Mouse (Mus musculus) liver, embryonic 13.5 days (tissue): ENCODE data around the gene Trp73. TPM values are rescaled to one million over a fixed set of nuclear protein-coding genes. Genes with fewer than 3 reads are reported as not detected.

Source experiments
- ATAC-seq: fragments of 200-750 bp; cut with Nextera tagmentation; 2 replicates; pipeline ENCODE4 v1.8.0; 2017; ENCODE audit warnings: low read depth, mild to moderate bottlenecking, moderate number of reproducible peaks, moderate library complexity
- DNase-seq: peaks from one replicate; pipeline ENCODE4 v3.0.0; 2022
- H3K27ac ChIP-seq: fragments of 300-500 bp; sonication (generic); 2 replicates; pipeline ENCODE4 v1.5.1; 2015; ENCODE audit warnings: moderate library complexity, mild to moderate bottlenecking, inconsistent platforms
- H3K27me3 ChIP-seq: fragments of 300-500 bp; sonication (generic); 2 replicates; pipeline ENCODE4 v1.6.1; 2015; ENCODE audit warnings: mild to moderate bottlenecking, inconsistent platforms
- H3K36me3 ChIP-seq: fragments of 300-500 bp; sonication (generic); 2 replicates; pipeline ENCODE4 v1.6.1; 2015; ENCODE audit warnings: mild to moderate bottlenecking, inconsistent platforms
- H3K4me1 ChIP-seq: fragments of 300-500 bp; sonication (generic); replicated peaks from 2 replicates; pipeline ENCODE4 v1.6.1; 2015; ENCODE audit warnings: inconsistent platforms
- H3K4me2 ChIP-seq: fragments of 300-500 bp; sonication (generic); 2 replicates; pipeline ENCODE4 v1.6.1; 2015; ENCODE audit warnings: inconsistent platforms, mild to moderate bottlenecking, moderate library complexity
- H3K4me3 ChIP-seq: fragments of 300-500 bp; sonication (generic); replicated peaks from 2 replicates; pipeline ENCODE4 v1.5.1; 2015; ENCODE audit warnings: mild to moderate bottlenecking, inconsistent platforms
- H3K9ac ChIP-seq: fragments of 300-500 bp; sonication (generic); 2 replicates; pipeline ENCODE4 v1.6.1; 2015; ENCODE audit warnings: mild to moderate bottlenecking, inconsistent platforms
- H3K9me3 ChIP-seq: fragments of 300-500 bp; sonication (generic); replicated peaks from 2 replicates; pipeline ENCODE4 v1.6.1; 2016; ENCODE audit warnings: inconsistent platforms
- WGBS: fragments of 180-500 bp; shearing (Covaris S2); methylation state at CpG from one replicate; pipeline ENCODE4 v1.1.7; 2015; ENCODE audit not compliant: insufficient replicate concordance; 5-methylcytosine and 5-hydroxymethylcytosine counted together
- polyA plus RNA-seq: library from polyadenylated mRNA; unstranded; fragments of >200 nt; fragmentation: Nextera tagmentation; extraction: Ambion mirVana; gene quantifications from 2 replicates; pipeline ENCODE4 v1.2.1, GENCODE M21; 2015

Gene Trp73
- 0.17 TPM in 1 of 2 replicates, not detected in the other for polyA plus RNA-seq

GRCm38 (mm10) chr4:154140182-154140212, at the start of gene Trp73:
TSS of gene Trp73 (minus strand) at chr4:154140208.
- H3K4me3 ChIP-seq: peak within 1 kb of the TSS; percentile 86
- H3K9ac ChIP-seq: 0 out of 2 replicates have a peak within 1 kb of the TSS, but pooled peaks have one; percentile 29
- WGBS: 0% methylated on average over 4 of the region's 4 CpGs
- H3K4me1 ChIP-seq: peaks cover 46% of the 10 kb centered on the region
- peaks cover 71% of the 10 kb centered on the region for H3K27me3 ChIP-seq
- no peak for DNase-seq
- H3K4me2 ChIP-seq: peak within 1 kb of the TSS; percentile 96
- H3K27ac ChIP-seq: no peak within 1 kb of the TSS
- no peaks in the 10 kb centered on the region for H3K9me3 ChIP-seq
- ATAC-seq: no peak
- no peaks in the 10 kb centered on the region for H3K36me3 ChIP-seq

- no peaks in the 10 kb centered on the region for H3K36me3 ChIP-seq
- ATAC-seq (no peak), DNase-seq (no peak)
- no peak overlapping the region for H3K4me3 ChIP-seq
- 22% methylated on average over 8 of the region's 8 CpGs for WGBS
- no peak overlapping the region for H3K27ac ChIP-seq
- no peaks in the 10 kb centered on the region for H3K9me3 ChIP-seq
- no peaks in the 10 kb centered on the region for H3K27me3 ChIP-seq
- H3K9ac ChIP-seq: no peak overlapping the region
- no peak overlapping the region for H3K4me2 ChIP-seq
- peaks cover 7% of the 10 kb centered on the region; the same call in 1 of the 2 replicates for H3K4me1 ChIP-seq
Measured at GRCm38 (mm10) chr4:154188948-154189347, 48.9 kb upstream of the Trp73 start.

DNA sequence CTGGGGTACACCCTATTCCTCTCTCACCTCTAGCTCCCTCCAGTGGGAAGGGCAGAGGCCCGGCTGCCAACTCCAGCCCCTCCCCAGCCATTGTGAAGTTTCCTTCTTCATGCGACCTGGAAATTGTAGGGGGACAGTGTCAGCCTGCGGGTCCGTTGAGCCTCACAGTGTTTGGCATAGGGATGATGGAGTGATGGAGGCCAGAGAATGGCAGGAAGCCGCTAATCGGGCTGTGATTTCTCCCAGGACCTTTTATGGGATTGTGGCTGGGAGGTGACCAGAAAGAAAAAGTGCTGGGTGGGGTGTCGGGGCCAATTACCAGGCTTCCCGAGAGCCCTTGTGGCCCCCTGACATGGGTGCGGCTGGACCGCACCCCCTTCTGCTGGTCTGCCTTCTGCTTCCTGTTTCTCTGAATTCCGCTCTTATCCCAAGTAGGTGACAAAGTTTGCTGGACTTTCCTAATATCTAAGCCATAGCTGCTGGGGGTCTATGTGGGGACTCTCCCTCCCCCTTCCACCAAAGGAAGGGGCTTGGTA, 46.1 kb upstream of the Trp73 start:
- Histone ChIP-seq H3K27ac (no peak overlapping the region), H3K4me2 (no peak overlapping the region), H3K4me3 (no peak overlapping the region), H3K4me1 (peaks cover 7% of the 10 kb centered on the region; the same call in 1 of the 2 replicates), H3K36me3 (no peaks in the 10 kb centered on the region), H3K9me3 (no peaks in the 10 kb centered on the region), H3K27me3 (no peaks in the 10 kb centered on the region), H3K9ac (no peak overlapping the region)
- ATAC-seq (no peak), DNase-seq (no peak)
- 39% methylated on average over 11 of the region's 11 CpGs for WGBS

DNA sequence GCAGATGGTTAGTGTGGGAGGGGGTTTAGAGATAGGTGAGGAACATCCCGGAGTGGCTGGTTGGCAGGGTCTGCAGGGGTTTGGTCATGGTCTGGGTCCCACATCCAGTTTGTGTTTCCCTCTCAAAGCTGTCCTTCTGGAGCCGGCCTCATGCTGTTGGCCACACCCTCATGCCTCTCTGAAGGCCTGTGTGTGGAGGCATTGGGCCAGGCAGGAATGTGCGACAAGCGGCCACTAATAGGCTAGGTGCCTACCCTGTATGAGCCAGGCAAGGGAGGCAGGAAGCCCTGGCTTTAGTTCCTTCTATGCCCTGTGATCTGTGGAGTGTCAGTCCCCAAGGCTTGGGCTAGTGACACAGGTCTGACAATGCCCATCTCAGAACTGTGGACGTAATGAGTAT, 45.0 kb upstream of the Trp73 start:
- 71% methylated on average over 5 of the region's 5 CpGs for WGBS
- no peak overlapping the region for H3K4me2 ChIP-seq
- no peak overlapping the region for H3K4me3 ChIP-seq
- H3K9ac ChIP-seq: no peak overlapping the region
- ATAC-seq (no peak), DNase-seq (no peak)
- peaks cover 7% of the 10 kb centered on the region; the same call in 1 of the 2 replicates for H3K4me1 ChIP-seq
- H3K36me3 ChIP-seq: no peaks in the 10 kb centered on the region
- H3K9me3 ChIP-seq: no peaks in the 10 kb centered on the region
- no peaks in the 10 kb centered on the region for H3K27me3 ChIP-seq
- no peak overlapping the region for H3K27ac ChIP-seq

DNA sequence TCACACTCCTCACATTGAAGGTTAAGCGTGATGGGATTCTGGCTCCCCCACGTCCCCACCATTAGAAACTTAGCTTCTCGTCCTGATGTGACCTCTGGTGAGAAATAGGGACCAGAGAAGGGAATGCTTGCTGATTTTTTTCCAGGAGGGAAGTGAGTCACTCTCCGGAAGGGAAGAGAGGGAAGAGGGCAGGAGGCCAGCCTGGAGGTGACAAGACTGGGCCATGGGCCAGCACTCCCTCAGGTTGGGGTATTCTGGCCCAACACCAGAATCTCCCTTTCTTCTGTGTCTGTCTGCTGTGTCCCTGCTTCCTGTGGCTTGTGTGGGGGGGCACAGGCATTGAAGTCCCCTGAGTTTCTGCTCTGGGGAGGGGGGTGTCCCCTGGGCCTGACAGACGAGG, 43.6 kb upstream of the Trp73 start:
- Histone ChIP-seq H3K4me2 (no peak overlapping the region), H3K9ac (no peak overlapping the region), H3K27me3 (no peaks in the 10 kb centered on the region), H3K4me3 (no peak overlapping the region), H3K36me3 (no peaks in the 10 kb centered on the region), H3K27ac (no peak overlapping the region), H3K4me1 (peaks cover under 1% of the 10 kb centered on the region; the same call in 1 of the 2 replicates), H3K9me3 (no peaks in the 10 kb centered on the region)
- ATAC-seq (no peak), DNase-seq (no peak)
- 52% methylated on average over 5 of the region's 5 CpGs for WGBS

DNA sequence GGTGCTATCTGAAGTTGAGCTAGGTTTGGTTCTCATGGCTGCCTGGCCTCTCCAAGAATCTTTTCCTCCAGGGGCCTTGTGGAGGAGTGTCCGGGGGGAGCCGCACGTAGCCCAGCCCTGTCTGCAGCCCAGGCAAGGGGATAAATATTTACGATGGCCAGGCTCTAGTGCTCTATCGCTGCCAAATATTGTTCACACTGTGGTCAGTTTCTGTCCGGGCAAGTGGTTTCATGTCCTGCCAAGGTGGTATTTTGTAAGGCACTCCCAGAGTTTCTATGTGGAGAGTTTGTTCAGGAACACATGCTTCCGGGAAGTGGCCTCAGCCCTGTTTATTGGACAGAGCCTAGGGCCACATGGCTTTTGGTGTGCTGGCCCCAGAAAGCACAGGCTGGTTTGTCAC, 41.0 kb upstream of the Trp73 start:
- Histone ChIP-seq H3K4me2 (no peak overlapping the region), H3K27me3 (no peaks in the 10 kb centered on the region), H3K36me3 (no peaks in the 10 kb centered on the region), H3K4me3 (no peak overlapping the region), H3K27ac (no peak overlapping the region), H3K4me1 (0 out of 2 replicates have a peak, but pooled peaks cover 3% of the 10 kb centered on the region), H3K9ac (no peak overlapping the region), H3K9me3 (no peaks in the 10 kb centered on the region)
- ATAC-seq: no peak
- DNase-seq: no peak
- 73% methylated on average over 7 of the region's 7 CpGs for WGBS

DNA sequence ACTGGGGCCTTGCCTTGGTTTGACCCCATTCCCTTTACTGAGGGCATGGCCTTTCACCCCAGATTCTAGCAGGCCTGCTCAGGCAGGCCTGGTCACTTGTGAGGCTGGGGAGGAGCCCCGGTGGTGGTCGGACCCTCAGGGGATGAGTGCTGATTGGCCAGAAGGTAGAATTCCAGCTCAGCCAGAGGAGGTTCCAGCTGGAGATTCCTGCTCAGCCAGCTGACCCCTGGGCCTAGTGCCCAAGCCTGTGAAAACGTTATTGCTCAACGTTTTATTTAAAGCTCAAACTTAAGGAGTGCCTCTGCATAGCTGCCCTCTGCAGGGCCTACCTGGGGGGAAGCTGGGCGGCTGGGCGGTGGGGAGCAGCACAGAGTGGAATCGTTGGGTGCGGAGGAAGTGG, 37.2 kb upstream of the Trp73 start:
- Histone ChIP-seq H3K27me3 (peaks cover 26% of the 10 kb centered on the region), H3K9me3 (no peaks in the 10 kb centered on the region), H3K4me2 (no peak overlapping the region), H3K27ac (no peak overlapping the region), H3K36me3 (no peaks in the 10 kb centered on the region), H3K4me3 (no peak overlapping the region), H3K4me1 (0 out of 2 replicates have a peak, but pooled peaks cover 3% of the 10 kb centered on the region), H3K9ac (no peak overlapping the region)
- WGBS: 60% methylated on average over 8 of the region's 8 CpGs
- DNase-seq: no peak
- peak; percentile 13; the same call in 1 of the 2 replicates for ATAC-seq

DNA sequence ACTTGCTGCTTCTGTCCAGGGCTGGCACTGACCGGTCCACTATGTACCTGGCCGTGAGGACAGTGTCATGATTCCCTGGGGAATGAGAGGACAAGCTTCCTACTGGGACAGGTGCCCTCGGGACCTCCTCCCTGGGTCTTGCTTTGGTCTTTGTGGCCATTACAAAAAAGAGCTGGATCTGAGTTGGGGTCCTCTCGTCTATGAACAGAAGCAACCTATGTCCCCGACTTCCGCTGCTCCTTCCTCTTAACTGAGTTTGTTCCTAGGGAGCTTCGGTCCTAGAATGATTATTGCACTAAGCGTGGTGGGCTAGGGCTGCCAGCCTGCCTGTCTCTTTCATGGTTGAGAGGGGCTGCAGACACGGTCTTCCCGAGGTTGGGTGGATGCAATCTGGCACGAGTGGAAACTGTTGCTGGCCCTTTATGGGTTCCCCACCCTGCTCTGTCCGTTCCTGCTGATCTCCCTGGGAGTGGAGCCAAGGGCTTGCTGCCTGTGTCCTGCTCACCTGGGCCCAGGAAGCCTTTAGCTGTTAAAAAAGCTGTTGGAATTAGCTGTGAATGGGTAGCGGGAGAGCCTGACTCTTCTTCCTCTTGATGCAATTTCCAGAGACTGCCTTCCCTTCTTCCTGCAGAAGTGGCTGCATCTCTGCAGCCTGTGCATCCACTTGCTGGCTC, 32.1 kb upstream of the Trp73 start:
- no peak for DNase-seq
- H3K4me3 ChIP-seq: 0 out of 2 replicates have a peak overlapping the region, but pooled peaks have one; percentile 49
- no peak overlapping the region for H3K27ac ChIP-seq
- no peaks in the 10 kb centered on the region for H3K9me3 ChIP-seq
- WGBS: 33% methylated on average over 13 of the region's 13 CpGs
- H3K9ac ChIP-seq: no peak overlapping the region
- H3K27me3 ChIP-seq: peaks cover 73% of the 10 kb centered on the region
- peaks cover 9% of the 10 kb centered on the region; the same call in 1 of the 2 replicates for H3K4me1 ChIP-seq
- ATAC-seq: no peak
- H3K36me3 ChIP-seq: no peaks in the 10 kb centered on the region
- H3K4me2 ChIP-seq: peak overlapping the region; percentile 62

GRCm38 (mm10) chr4:154171151-154171930, 31.3 kb upstream of the Trp73 start:
- no peaks in the 10 kb centered on the region for H3K36me3 ChIP-seq
- H3K4me2 ChIP-seq: peak overlapping the region; percentile 62
- no peaks in the 10 kb centered on the region for H3K9me3 ChIP-seq
- H3K4me1 ChIP-seq: peaks cover 9% of the 10 kb centered on the region; the same call in 1 of the 2 replicates
- peaks cover 74% of the 10 kb centered on the region for H3K27me3 ChIP-seq
- DNase-seq (no peak), ATAC-seq (no peak)
- H3K27ac ChIP-seq: no peak overlapping the region
- H3K4me3 ChIP-seq: peak overlapping the region; percentile 49
- H3K9ac ChIP-seq: no peak overlapping the region
- WGBS: 4% methylated on average over 37 of the region's 37 CpGs

DNA sequence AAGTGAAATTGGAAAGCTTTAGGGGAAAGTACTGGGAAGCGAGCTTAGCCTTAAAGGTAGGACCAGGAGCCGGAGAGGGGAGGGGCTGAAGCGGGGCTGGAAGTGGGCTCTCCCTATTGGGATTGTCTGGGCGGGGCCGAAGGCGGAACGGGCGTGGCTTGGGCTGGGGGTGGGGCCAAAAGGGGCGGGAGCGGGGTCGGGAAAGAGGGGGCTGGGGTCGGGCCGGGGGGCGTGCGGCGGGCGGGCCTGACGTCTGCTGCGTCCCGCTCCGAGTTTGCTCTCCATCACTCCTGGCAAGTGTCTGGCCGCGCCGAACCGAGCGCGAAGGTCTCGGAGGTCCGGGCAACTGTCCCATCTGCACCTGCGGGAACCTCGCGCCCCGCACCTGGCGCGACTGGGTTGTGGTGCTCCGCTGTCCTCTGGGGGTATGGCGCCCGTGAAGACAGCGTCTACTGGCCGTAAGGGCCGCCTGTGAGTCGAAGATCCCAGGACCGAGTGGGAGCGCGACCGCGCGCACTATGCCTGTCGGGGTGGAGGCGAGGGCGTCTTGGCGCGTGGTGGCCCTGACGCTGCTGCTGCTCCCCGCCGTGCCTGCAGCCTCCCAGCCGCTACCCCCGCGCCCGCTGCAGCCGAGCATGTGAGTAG, 30.6 kb upstream of the Trp73 start, which contains the start of gene Megf6:
Gene Megf6 (plus strand): TSS at position 225 of the 645 bp plus-strand sequence.
- peak within 1 kb of the TSS; percentile 62 for H3K4me2 ChIP-seq
- no peaks in the 10 kb centered on the region for H3K9me3 ChIP-seq
- H3K36me3 ChIP-seq: no peaks in the 10 kb centered on the region
- DNase-seq (no peak), ATAC-seq (peak; percentile 30; the same call in 1 of the 2 replicates)
- H3K4me3 ChIP-seq: peak within 1 kb of the TSS; percentile 49
- H3K27me3 ChIP-seq: peaks cover 80% of the 10 kb centered on the region
- H3K27ac ChIP-seq: no peak within 1 kb of the TSS
- H3K9ac ChIP-seq: no peak within 1 kb of the TSS
- peaks cover 9% of the 10 kb centered on the region; the same call in 1 of the 2 replicates for H3K4me1 ChIP-seq
- WGBS: 1% methylated on average over 57 of the region's 61 CpGs

DNA sequence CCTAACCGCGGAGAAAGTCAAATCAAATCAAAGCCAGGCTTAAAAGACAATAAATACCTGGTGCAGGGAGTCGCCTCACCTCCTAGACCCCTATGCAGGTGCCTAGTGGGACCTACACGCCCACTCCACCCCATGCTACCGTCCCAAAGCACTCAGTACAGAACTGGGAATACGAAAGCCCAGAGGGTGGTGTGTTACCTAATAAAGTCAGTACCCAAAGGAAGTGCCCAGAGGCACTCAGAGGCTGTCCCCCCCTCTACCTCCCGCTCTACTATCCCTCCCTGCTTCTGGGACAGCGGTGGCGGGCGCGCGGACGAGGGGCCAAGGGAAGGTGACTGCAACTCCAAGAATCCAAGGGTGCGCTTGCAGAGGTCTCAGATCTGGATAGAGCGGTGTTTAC, 30.0 kb upstream of the Trp73 start:
- H3K4me3 ChIP-seq: peak overlapping the region; percentile 49
- DNase-seq: no peak
- peaks cover 9% of the 10 kb centered on the region; the same call in 1 of the 2 replicates for H3K4me1 ChIP-seq
- WGBS: 4% methylated on average over 15 of the region's 15 CpGs
- H3K36me3 ChIP-seq: no peaks in the 10 kb centered on the region
- ATAC-seq: no peak
- no peaks in the 10 kb centered on the region for H3K9me3 ChIP-seq
- H3K9ac ChIP-seq: no peak overlapping the region
- H3K4me2 ChIP-seq: peak overlapping the region; percentile 62
- H3K27ac ChIP-seq: no peak overlapping the region
- peaks cover 81% of the 10 kb centered on the region for H3K27me3 ChIP-seq
